Mouse (Mus musculus) c-Kit-positive CD71-negative TER-119-negative erythroid progenitor cells, embryonic 14.5 days (primary cell): Measurements from ENCODE around the gene Setd1b.

Experiments used
- DNase-seq: peaks from one replicate; pipeline ENCODE4 v3.0.0-alpha.2; 2013; ENCODE audit warnings: low read depth

Gene Setd1b

DNA sequence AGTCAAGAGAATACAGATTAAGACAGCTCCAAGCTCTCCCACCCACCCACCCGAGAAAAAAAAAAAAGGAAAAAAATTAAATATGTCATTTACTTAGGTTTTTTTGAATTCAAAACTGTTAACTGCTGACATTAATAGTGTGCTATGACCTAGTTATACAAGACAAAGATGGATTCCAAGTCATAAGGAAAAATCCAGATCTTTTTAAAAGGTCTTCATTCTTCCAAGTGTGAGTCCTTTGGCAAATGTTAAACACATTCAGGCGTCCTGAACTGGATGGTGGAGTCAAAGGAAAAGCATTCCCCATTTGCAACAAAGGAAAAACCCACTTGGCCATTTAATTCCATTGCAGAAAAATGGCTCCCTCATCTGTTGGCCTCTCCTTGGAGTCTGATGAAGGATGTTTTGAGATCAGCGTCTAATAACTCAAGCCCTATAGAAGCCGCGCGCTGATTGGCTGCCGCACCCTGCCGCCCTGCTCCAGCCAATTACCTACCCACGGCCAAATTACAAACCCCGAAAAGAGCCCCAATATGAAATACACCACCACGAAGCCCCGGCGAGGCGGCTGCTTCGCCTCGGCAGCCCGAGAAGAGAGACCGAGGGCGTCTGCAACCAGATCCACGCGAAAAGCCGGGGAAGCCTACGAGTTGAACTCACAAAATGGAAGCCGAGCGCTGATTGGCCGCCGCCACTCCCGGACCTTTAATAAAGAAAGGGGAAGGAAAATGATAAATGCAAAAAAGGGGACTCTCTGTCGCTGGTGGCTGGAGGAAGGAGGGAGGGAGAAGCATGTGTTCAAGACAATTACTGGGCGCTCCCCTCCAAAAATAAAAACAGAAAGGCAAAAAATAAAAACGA lies 1.1 kb upstream of the Setd1b start:
- DNase-seq = peak; percentile 88

DNA sequence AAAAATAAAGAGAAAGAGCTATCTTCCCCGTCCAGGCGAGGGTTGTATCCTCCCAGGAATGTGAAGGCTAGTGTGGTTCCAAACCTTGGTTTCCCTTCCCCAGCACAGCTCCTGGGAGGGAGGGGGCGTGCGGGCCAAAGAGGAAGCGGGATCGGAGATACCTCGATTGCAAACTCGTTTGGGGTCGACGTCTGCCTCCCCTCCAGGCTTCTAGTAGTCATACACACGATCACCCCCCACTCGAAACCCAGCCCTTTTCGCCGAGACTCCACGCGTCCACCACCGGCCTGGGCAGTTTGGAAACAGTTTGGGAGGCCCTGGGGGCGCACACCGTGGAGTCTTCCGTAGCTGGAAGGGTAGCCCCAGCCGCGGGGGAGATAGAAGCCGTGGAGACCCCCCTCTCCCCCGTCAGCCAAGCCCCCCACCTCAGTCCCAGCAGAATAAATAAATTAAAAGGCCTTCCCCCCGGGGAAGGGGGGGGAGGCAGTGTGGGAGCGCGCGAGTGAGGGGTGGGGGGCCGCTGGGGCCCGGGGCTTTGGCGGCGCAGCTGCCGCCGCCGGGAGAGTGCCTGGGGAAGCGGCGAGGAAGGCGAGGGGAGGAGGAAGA lies 335 bp upstream of the Setd1b start:
- DNase-seq = no peak

- no peak for DNase-seq
Measured at GRCm38 (mm10) chr5:123143251-123143970, 1.4 kb downstream of the Setd1b start.

DNA sequence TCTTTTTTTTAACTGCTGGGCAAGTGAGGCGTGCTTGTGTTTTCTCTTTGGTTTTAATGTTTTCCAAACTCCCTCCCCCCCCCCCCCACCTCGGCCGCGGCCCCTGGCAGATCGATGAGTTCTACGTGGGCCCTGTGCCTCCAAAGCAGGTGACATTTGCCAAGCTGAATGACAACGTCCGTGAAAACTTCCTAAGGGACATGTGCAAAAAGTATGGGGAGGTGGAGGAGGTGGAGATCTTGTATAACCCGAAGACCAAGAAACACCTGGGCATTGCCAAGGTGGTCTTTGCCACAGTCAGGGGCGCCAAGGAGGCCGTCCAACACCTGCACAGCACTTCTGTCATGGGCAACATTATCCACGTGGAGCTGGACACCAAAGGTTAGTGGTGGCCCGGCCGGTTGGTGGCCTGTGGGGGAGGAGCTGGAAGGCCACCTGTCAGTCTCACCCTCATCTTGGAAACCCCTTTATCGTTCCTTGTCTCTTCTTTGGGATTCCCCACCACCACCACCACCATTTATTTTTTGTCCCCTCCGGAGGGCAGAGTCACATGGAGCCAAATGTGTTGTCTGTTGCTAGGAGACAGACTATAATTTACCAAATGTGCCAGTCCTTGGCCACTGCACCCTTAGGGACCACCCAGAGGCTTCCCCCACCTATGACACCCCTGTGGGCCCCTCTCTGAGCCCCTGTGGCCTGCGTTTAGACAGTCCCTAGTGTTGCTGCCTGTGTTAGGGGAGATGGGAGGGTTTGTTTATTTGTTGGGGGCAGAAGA lies 2.2 kb downstream of the Setd1b start:
- no peak for DNase-seq

GRCm38 (mm10) chr5:123144746-123145590 lies 3.0 kb downstream of the Setd1b start:
- no peak for DNase-seq

DNA sequence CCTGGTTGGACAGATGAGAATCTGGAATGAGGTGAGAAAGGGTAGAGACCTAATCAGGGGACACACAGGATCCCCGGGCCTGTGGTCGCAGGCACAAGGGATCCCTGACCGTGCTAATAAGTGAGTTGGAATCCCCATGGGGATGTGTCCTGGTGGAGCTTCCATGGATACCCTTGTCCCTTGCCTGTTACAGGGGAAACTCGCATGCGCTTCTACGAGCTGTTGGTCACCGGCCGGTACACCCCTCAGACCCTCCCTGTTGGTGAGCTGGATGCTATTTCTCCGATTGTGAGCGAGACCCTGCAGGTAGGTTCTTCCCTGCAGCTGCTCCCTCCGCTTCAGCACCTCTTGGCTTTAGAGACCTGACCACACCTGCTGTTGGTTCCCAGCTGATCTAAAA lies 4.4 kb downstream of the Setd1b start:
- no peak for DNase-seq

- DNase-seq = no peak
Measured at GRCm38 (mm10) chr5:123147569-123147968, 5.6 kb downstream of the Setd1b start.

GRCm38 (mm10) chr5:123148073-123148722 lies 6.2 kb downstream of the Setd1b start:
- DNase-seq = no peak

DNA sequence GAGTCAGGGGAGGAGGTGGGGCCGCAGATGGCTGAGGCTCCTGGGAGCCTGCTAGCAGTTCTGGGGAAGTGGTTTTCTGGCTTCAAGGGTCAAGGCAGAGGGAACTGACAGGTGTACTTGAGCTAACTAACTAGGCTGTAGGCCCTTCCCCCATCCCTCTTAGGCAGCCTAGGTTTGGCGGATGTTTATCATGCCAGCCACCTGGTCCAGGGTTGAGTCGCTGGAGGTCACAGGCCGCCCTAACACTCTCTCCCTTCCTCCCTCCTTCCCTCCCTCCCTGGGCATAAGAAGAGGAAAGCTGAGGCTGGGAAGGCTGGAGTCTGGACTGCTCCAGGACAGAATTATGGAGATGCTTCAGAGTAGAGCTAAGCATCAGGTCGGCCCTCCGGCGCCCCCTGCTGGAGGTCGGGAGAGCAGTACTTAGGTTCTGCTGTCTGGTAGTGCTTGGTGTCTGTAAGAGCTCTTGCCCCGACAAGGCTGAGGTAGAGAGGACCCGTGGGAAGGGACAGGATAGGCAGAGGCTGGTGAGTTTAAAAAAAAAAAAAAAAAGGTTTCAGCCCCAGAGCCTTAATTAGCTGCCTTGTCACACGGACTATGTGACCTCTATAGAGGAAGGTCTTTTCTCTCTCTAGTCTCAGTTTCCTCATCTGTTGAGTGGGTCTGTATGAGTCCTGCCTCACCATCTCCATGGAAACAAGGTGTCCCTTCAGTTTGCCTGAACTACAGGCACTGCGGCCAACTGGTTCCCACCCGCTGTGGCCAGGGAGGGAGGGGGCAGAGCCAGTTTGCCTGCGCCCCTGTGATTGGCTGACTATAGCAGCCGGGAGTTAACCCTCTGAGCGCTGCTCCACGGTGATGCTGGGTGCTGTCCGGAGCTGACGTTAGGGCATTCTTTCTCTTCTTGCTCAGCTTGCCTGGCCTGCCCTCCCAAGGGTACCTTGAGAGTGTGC lies 7.7 kb downstream of the Setd1b start:
- peak; percentile 85 for DNase-seq

- no peak for DNase-seq
Measured at GRCm38 (mm10) chr5:123150641-123151040, 8.6 kb downstream of the Setd1b start.

GRCm38 (mm10) chr5:123151077-123151476 lies 9.1 kb downstream of the Setd1b start:
- DNase-seq = no peak

- DNase-seq = no peak
Measured at GRCm38 (mm10) chr5:123151707-123152362, 9.8 kb downstream of the Setd1b start.

DNA sequence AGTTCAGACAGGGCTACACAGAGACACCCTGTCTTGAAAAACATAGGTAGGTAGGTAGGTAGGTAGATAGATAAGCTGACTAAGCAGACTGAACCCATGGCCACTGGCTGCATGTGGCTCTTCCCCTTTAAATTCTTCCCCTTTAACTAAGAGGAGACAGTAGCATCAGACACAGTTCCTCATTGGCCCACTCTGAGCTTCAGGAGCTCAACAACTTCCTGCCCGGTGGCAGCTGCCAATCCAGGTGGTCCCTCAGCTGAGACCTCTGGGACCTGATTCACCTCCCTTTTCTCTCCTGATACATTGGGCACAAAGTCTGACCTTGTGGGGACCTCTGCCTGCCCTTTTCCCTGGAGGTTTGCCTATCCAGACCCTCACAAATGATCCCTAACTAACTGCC lies 10.9 kb downstream of the Setd1b start:
- no peak for DNase-seq

DNA sequence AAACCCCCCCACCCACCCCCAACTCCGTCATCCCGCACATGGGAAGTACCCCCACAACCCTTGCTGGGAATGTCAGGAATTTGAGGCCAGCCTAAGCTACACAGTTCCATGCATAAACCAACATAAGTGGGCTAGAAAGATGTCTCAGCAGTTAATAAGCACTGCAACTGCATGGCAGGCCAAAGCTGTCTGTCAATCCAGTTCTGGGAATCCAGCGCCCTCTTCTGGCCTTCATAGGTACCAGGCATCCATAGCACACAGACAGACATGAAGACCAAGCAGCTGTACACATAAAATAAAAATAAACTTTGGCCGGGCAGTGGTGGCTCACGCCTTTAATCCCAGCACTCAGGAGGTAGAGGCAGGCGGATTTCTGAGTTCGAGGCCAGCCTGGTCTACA lies 13.4 kb downstream of the Setd1b start:
- DNase-seq = no peak

DNA sequence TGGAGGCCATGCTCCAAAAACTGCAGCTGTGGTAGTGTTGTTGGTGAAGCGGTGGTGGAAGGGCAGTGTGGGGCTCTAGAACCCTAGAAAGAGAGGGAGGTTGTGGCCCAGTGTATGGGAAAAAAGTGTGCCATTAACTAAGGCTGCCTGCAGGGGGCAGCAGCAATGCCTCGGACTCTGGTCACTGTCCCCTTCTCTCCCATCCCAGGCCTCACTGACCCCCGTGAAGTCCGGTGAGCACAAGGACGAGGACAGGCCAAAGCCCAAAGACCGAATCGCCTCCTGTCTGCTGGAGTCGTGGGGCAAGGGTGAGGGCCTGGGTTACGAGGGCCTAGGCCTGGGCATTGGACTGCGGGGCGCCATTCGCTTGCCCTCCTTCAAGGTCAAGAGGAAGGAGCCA lies 14.8 kb downstream of the Setd1b start:
- no peak for DNase-seq

DNA sequence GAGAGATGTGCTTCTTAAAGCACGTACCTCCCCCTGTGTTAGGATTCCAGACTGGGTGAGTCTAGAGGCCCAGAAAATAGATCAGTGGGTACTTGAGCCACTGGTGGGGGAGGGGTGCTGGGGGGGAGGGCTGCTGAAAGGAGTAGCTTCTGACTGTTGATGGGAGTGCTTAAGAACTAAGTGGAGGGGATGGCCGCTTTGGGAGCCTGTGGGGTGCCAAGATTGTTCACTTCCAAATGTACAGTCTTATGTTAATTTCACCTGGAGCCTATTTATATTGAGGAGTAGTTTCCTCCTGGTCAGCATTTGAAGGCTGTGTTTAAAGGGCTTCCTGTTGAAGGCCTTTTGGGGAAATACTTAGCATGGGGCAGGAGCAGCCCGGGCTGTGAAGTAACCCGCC lies 16.0 kb downstream of the Setd1b start:
- DNase-seq = no peak

DNA sequence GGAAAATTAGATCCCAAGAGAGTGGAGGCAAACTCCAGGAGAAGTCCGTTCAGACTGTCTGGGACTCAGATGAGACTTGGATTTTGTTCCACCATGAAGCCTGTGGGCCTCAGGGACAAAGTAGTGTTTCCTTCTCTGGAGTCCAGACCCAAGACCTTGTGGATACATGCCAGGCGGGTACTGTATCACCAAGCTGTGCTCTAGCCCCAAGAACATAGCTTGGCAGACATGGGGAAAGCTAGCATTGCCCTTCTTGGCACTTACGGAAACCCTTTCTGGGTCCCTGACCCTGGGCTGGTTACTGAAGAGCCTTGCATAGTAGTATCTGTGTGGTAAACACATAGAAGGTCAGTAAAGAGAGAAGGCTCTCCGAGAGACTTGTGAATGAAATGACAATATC lies 17.5 kb downstream of the Setd1b start:
- no peak for DNase-seq

- DNase-seq = no peak
Measured at GRCm38 (mm10) chr5:123159866-123160265, 17.9 kb downstream of the Setd1b start.

- no peak for DNase-seq
Measured at GRCm38 (mm10) chr5:123160341-123160740, 18.3 kb downstream of the Setd1b start.
